Mouse (Mus musculus): ENCODE measurements around the gene Pccb. TPM values are rescaled to one million over a fixed set of nuclear protein-coding genes. Genes with fewer than 3 reads are reported as not detected.

Gene Pccb
- total RNA-seq, 2 experiments from 2014 or later, result 43.5 to 45.5 TPM

GRCm38 (mm10) chr9:100992191-100992590, 42.5 kb downstream of the Pccb start:
- DNase-seq (ENCODE audit: low spot score in 2 of 2), result no peak
- TF ChIP-seq CTCF (conservative IDR thresholded peaks at IDR 0.05), result no peak

GRCm38 (mm10) chr9:100991321-100991720, 43.4 kb downstream of the Pccb start:
- H3K27ac ChIP-seq, result no peak overlapping the region
- TF ChIP-seq CTCF (conservative IDR thresholded peaks at IDR 0.05), result no peak
- H3K4me3 ChIP-seq, result no peak overlapping the region
- no peak for DNase-seq (ENCODE audit: low spot score in 2 of 2)

More at GRCm38 (mm10) chr9:100992191-100992590, 42.5 kb downstream of the Pccb start:
- Histone ChIP-seq H3K4me3 (no peak overlapping the region), H3K27ac (no peak overlapping the region)

GRCm38 (mm10) chr9:100990609-100991008, 44.1 kb downstream of the Pccb start:
- no peak for DNase-seq (ENCODE audit: low spot score in 2 of 2)
- TF ChIP-seq CTCF (conservative IDR thresholded peaks at IDR 0.05), result no peak
- Histone ChIP-seq H3K4me3 (no peak overlapping the region), H3K27ac (no peak overlapping the region)

- Histone ChIP-seq H3K27ac (no peak overlapping the region), H3K4me3 (no peak overlapping the region)
- no peak for DNase-seq (ENCODE audit: low spot score in 2 of 2)
- TF ChIP-seq CTCF (conservative IDR thresholded peaks at IDR 0.05), result no peak
Observed at GRCm38 (mm10) chr9:100987850-100988249, 46.8 kb downstream of the Pccb start.

- DNase-seq (ENCODE audit: low spot score in 2 of 2), result no peak
- H3K27ac ChIP-seq, result no peak overlapping the region
- TF ChIP-seq CTCF (conservative IDR thresholded peaks at IDR 0.05), result no peak
- H3K4me3 ChIP-seq, result no peak overlapping the region
Observed at GRCm38 (mm10) chr9:100987006-100987405, 47.7 kb downstream of the Pccb start.

- no peak for DNase-seq (ENCODE audit: low spot score in 2 of 2)
- H3K4me3 ChIP-seq, result no peak overlapping the region
- no peak overlapping the region for H3K27ac ChIP-seq
- no peak for TF ChIP-seq CTCF (conservative IDR thresholded peaks at IDR 0.05)
Observed at GRCm38 (mm10) chr9:100984381-100985310, 50.1 kb downstream of the Pccb start.

GRCm38 (mm10) chr9:100982786-100983185, 51.9 kb downstream of the Pccb start:
- no peak overlapping the region for H3K27ac ChIP-seq
- TF ChIP-seq CTCF (conservative IDR thresholded peaks at IDR 0.05), result no peak
- no peak overlapping the region for H3K4me3 ChIP-seq
- DNase-seq (ENCODE audit: low spot score in 2 of 2), result no peak

- no peak overlapping the region for H3K4me3 ChIP-seq
- DNase-seq (ENCODE audit: low spot score in 2 of 2), result no peak
- TF ChIP-seq CTCF (conservative IDR thresholded peaks at IDR 0.05), result no peak
- no peak overlapping the region for H3K27ac ChIP-seq
Observed at GRCm38 (mm10) chr9:100979260-100979659, 55.4 kb downstream of the Pccb start.

- TF ChIP-seq CTCF (conservative IDR thresholded peaks at IDR 0.05), result no peak
- no peak for DNase-seq (ENCODE audit: low spot score in 2 of 2)
- no peak overlapping the region for H3K4me3 ChIP-seq
Observed at GRCm38 (mm10) chr9:100978666-100979065, 56.0 kb downstream of the Pccb start.

GRCm38 (mm10) chr9:100969461-100969860, 65.2 kb downstream of the Pccb start:
- Histone ChIP-seq H3K4me3 (no peak overlapping the region), H3K27ac (no peak overlapping the region)
- no peak for DNase-seq (ENCODE audit: low spot score in 2 of 2)
- no peak for TF ChIP-seq CTCF (conservative IDR thresholded peaks at IDR 0.05)

More at GRCm38 (mm10) chr9:100978666-100979065, 56.0 kb downstream of the Pccb start:
- H3K27ac ChIP-seq, result no peak overlapping the region

- no peak for DNase-seq (ENCODE audit: low spot score in 2 of 2)
- no peak for TF ChIP-seq CTCF (conservative IDR thresholded peaks at IDR 0.05)
- Histone ChIP-seq H3K27ac (no peak overlapping the region), H3K4me3 (no peak overlapping the region)
Observed at GRCm38 (mm10) chr9:100964106-100964505, 70.6 kb downstream of the Pccb start.

GRCm38 (mm10) chr9:100963428-100963912, 71.2 kb downstream of the Pccb start:
- no peak for DNase-seq (ENCODE audit: low spot score in 2 of 2)
- no peak overlapping the region for H3K27ac ChIP-seq
- TF ChIP-seq CTCF (conservative IDR thresholded peaks at IDR 0.05), result no peak
- no peak overlapping the region for H3K4me3 ChIP-seq

- no peak overlapping the region for H3K27ac ChIP-seq
- DNase-seq (ENCODE audit: low spot score in 2 of 2), result no peak
- TF ChIP-seq CTCF (conservative IDR thresholded peaks at IDR 0.05), result no peak
- H3K4me3 ChIP-seq, result no peak overlapping the region
Observed at GRCm38 (mm10) chr9:100962903-100963427, 71.7 kb downstream of the Pccb start.
